Mouse (Mus musculus): ENCODE data around the gene Actg2. TPM values are rescaled to one million over a fixed set of nuclear protein-coding genes. Genes with fewer than 3 reads are reported as not detected.

Gene Actg2
- polyA plus RNA-seq, 2 experiments: 2.3 to 2.4 TPM

GRCm38 (mm10) chr6:83501524-83502310, 34.3 kb downstream of the Actg2 start:
- H3K36me3 ChIP-seq (replicated peaks; ENCODE audit: control insufficient read depth, insufficient read depth, low read depth): no peaks in the 10 kb centered on the region
- H3K4me2 ChIP-seq (ENCODE audit: low read depth): no peak overlapping the region
- no peak overlapping the region for H3K9ac ChIP-seq (replicated peaks)
- H3K9me3 ChIP-seq (ENCODE audit: control insufficient read depth, low read length): peaks cover 2% of the 10 kb centered on the region; the same call in 1 of the 2 replicates
- H3K27ac ChIP-seq: no peak overlapping the region
- H3K27me3 ChIP-seq (ENCODE audit: control insufficient read depth, insufficient read depth, low read length): no peaks in the 10 kb centered on the region
- ATAC-seq (ENCODE audit: insufficient read depth) (no peak), DNase-seq (ENCODE audit: low read depth in 3 of 3, low spot score in 3 of 3) (no peak)
- 71% methylated on average over 9 of the region's 9 CpGs for WGBS (ENCODE audit: insufficient replicate concordance)
- TF ChIP-seq CTCF (IDR thresholded peaks at IDR 0.05; ENCODE audit: low read depth) (no peak), EP300 (IDR thresholded peaks at IDR 0.05; ENCODE audit: low read depth) (no peak)
- no peak overlapping the region for H3K4me3 ChIP-seq (ENCODE audit: insufficient read depth in 1 of 2, low read depth in 2 of 2, low read length in 2 of 2)
- H3K4me1 ChIP-seq (replicated peaks; ENCODE audit: control insufficient read depth in 2 of 2, insufficient read depth in 2 of 2, low read length in 1 of 2): peaks cover 13 to 18% of the 10 kb centered on the region in 2 experiments

GRCm38 (mm10) chr6:83500462-83500861, 35.6 kb downstream of the Actg2 start:
- Histone ChIP-seq H3K4me1 (replicated peaks; ENCODE audit: control insufficient read depth in 2 of 2, insufficient read depth in 2 of 2, low read length in 1 of 2) (peaks cover 8 to 13% of the 10 kb centered on the region in 2 experiments), H3K9me3 (ENCODE audit: control insufficient read depth, low read length) (peaks cover 2% of the 10 kb centered on the region; the same call in 1 of the 2 replicates), H3K9ac (replicated peaks) (no peak overlapping the region), H3K27ac (no peak overlapping the region), H3K36me3 (replicated peaks; ENCODE audit: control insufficient read depth, insufficient read depth, low read depth) (no peaks in the 10 kb centered on the region), H3K4me3 (ENCODE audit: insufficient read depth in 1 of 2, low read depth in 2 of 2, low read length in 2 of 2) (no peak overlapping the region), H3K27me3 (ENCODE audit: control insufficient read depth, insufficient read depth, low read length) (no peaks in the 10 kb centered on the region), H3K4me2 (ENCODE audit: low read depth) (no peak overlapping the region)
- ATAC-seq (ENCODE audit: insufficient read depth): no peak
- no peak for DNase-seq (ENCODE audit: low read depth in 3 of 3, low spot score in 3 of 3)
- TF ChIP-seq EP300 (IDR thresholded peaks at IDR 0.05; ENCODE audit: low read depth): no peak
- peak; percentile 67 for TF ChIP-seq CTCF (IDR thresholded peaks at IDR 0.05; ENCODE audit: low read depth)
- 56% methylated on average over 3 of the region's 3 CpGs for WGBS (ENCODE audit: insufficient replicate concordance)

DNA sequence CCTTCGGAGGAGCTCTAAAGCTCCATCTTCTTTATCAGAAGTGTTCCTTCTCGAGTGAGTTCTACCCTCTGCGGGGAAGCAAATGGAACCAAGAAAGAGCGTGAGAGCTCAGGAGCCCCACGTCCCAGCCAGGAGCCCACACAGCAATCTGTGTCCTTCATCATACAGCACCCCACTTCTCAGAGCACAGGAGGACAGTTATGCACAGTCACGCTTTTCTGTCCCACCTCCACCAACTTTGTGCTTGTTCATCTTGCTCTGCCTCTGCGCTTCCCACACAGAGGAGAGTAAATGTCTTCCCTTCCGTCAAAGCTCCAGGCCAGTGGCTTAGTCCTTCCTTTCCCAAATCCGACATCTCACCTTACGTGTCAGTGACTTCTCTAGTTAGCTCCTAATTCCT, 37.0 kb downstream of the Actg2 start:
- Histone ChIP-seq H3K9ac (replicated peaks) (no peak overlapping the region), H3K4me1 (replicated peaks; ENCODE audit: control insufficient read depth in 2 of 2, insufficient read depth in 2 of 2, low read length in 1 of 2) (peaks cover 0 to 3% of the 10 kb centered on the region in 2 experiments; a peak in 1 of 4 replicates), H3K36me3 (replicated peaks; ENCODE audit: control insufficient read depth, insufficient read depth, low read depth) (no peaks in the 10 kb centered on the region), H3K9me3 (ENCODE audit: control insufficient read depth, low read length) (peaks cover 2% of the 10 kb centered on the region; the same call in 1 of the 2 replicates), H3K27me3 (ENCODE audit: control insufficient read depth, insufficient read depth, low read length) (no peaks in the 10 kb centered on the region), H3K4me3 (ENCODE audit: insufficient read depth in 1 of 2, low read depth in 2 of 2, low read length in 2 of 2) (no peak overlapping the region), H3K4me2 (ENCODE audit: low read depth) (no peak overlapping the region), H3K27ac (no peak overlapping the region)
- DNase-seq (ENCODE audit: low read depth in 3 of 3, low spot score in 3 of 3) (no peak), ATAC-seq (ENCODE audit: insufficient read depth) (no peak)
- 88% methylated on average over 10 of the region's 10 CpGs for WGBS (ENCODE audit: insufficient replicate concordance)
- TF ChIP-seq EP300 (IDR thresholded peaks at IDR 0.05; ENCODE audit: low read depth): no peak
- no peak for TF ChIP-seq CTCF (IDR thresholded peaks at IDR 0.05; ENCODE audit: low read depth)

GRCm38 (mm10) chr6:83496753-83497710, 39.0 kb downstream of the Actg2 start:
- DNase-seq (ENCODE audit: low read depth in 3 of 3, low spot score in 3 of 3): no peak
- no peak for ATAC-seq (ENCODE audit: insufficient read depth)
- WGBS (ENCODE audit: insufficient replicate concordance): 64% methylated on average over 22 of the region's 22 CpGs
- Histone ChIP-seq H3K27ac (no peak overlapping the region), H3K27me3 (ENCODE audit: control insufficient read depth, insufficient read depth, low read length) (no peaks in the 10 kb centered on the region), H3K4me3 (ENCODE audit: insufficient read depth in 1 of 2, low read depth in 2 of 2, low read length in 2 of 2) (no peak overlapping the region), H3K4me2 (ENCODE audit: low read depth) (no peak overlapping the region), H3K9ac (replicated peaks) (no peak overlapping the region; the same call in 1 of the 2 replicates), H3K36me3 (replicated peaks; ENCODE audit: control insufficient read depth, insufficient read depth, low read depth) (no peaks in the 10 kb centered on the region), H3K4me1 (replicated peaks; ENCODE audit: control insufficient read depth in 2 of 2, insufficient read depth in 2 of 2, low read length in 1 of 2) (0 out of 4 replicates have a peak, but pooled peaks cover 0 to 3% of the 10 kb centered on the region in 2 experiments), H3K9me3 (ENCODE audit: control insufficient read depth, low read length) (peaks cover 2% of the 10 kb centered on the region; the same call in 1 of the 2 replicates)
- TF ChIP-seq EP300 (IDR thresholded peaks at IDR 0.05; ENCODE audit: low read depth) (no peak), CTCF (IDR thresholded peaks at IDR 0.05; ENCODE audit: low read depth) (no peak)

All from liver, embryonic 14.5 days (tissue).